Mouse (Mus musculus) forebrain, embryonic 10.5 days (tissue): ENCODE data around the gene Snx4. TPM values are rescaled to one million over a fixed set of nuclear protein-coding genes. Genes with fewer than 3 reads are reported as not detected.

Experiments
- DNase-seq: peaks from one replicate; pipeline ENCODE4 v3.0.0-alpha.2; 2017; ENCODE audit warnings: low spot score; ENCODE audit errors: extremely low spot score
- H3K27ac ChIP-seq: fragments of 300-500 bp; sonication (generic); 2 replicates; pipeline ENCODE4 v1.5.1; 2016; ENCODE audit warnings: mild to moderate bottlenecking
- H3K27me3 ChIP-seq: fragments of 300-500 bp; sonication (generic); 2 replicates; pipeline ENCODE4 v1.6.1; 2016; ENCODE audit warnings: mild to moderate bottlenecking; ENCODE audit not compliant: poor library complexity, severe bottlenecking
- H3K36me3 ChIP-seq: fragments of 300-500 bp; sonication (generic); replicated peaks from 2 replicates; pipeline ENCODE4 v1.6.1; 2016; ENCODE audit warnings: mild to moderate bottlenecking, moderate library complexity
- H3K4me1 ChIP-seq: fragments of 300-500 bp; sonication (generic); 2 replicates; pipeline ENCODE4 v1.6.1; 2016
- H3K4me3 ChIP-seq: fragments of 300-500 bp; sonication (generic); 2 replicates; pipeline ENCODE4 v1.5.1; 2016; ENCODE audit warnings: mild to moderate bottlenecking, moderate library complexity
- H3K9me3 ChIP-seq: fragments of 300-500 bp; sonication (generic); 2 replicates; pipeline ENCODE4 v1.6.1; 2016; ENCODE audit warnings: mild to moderate bottlenecking, moderate library complexity
- whole genome bisulfite sequencing: fragments of 180-500 bp; shearing (Covaris S2); methylation state at CpG from one replicate; pipeline ENCODE4 v1.1.7; 2016; 5-methylcytosine and 5-hydroxymethylcytosine counted together
- polyA plus RNA-seq: library from polyadenylated mRNA; unstranded; fragments of >200 nt; fragmentation: Nextera tagmentation; extraction: Ambion mirVana; gene quantifications from 2 replicates; pipeline ENCODE4 v1.2.1, GENCODE M21; 2016

Gene Snx4
- polyA plus RNA-seq, 1 experiment from 2014 or later: 69.9 TPM

DNA sequence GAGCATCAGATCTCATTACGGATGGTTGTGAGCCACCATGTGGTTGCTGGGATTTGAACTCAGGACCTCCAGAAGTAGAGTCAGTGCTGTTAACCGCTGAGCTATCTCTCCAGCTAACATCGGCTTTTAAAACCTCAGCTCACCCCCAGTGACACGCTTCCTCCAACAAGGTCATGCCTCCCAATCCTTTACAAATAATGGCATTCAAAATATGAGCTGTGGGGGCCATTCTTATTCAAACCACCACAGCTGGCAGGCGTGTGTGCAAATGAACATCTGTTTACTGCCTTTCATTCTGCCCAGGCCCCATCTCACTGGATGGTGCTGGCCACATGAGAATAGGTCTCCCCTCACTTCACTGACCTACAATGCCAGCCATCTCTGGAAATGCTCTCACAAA, 4.7 kb upstream of the Snx4 start:
- H3K36me3 ChIP-seq: peaks cover 44% of the 10 kb centered on the region
- 89% methylated on average over 5 of the region's 5 CpGs for WGBS
- no peak for DNase-seq
- no peaks in the 10 kb centered on the region for H3K27me3 ChIP-seq
- H3K9me3 ChIP-seq: no peaks in the 10 kb centered on the region
- H3K4me3 ChIP-seq: no peak overlapping the region
- peaks cover 8% of the 10 kb centered on the region for H3K4me1 ChIP-seq
- H3K27ac ChIP-seq: no peak overlapping the region

DNA sequence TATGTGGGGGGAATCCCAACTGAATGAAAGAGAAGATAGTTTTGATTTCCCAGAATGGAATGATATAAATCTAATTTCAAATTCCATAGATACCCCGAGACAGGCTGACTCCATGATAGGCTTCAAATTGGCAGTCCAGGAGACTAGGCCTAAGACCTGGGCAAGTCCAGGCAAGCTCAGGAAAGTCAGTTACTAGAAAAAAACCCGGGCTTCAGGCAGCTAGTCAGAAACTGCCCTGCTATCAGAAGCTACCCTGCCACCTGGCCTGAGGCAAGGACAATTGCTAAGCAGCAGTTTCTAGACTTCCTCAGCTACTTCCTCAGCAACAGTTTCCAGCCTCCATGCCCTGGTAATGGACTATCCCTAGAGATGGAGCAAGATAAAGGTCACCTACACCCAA, 4.2 kb upstream of the Snx4 start:
- Histone ChIP-seq H3K4me3 (no peak overlapping the region), H3K36me3 (peaks cover 39% of the 10 kb centered on the region), H3K27me3 (no peaks in the 10 kb centered on the region), H3K27ac (no peak overlapping the region), H3K9me3 (no peaks in the 10 kb centered on the region), H3K4me1 (peaks cover 13% of the 10 kb centered on the region)
- DNase-seq: no peak
- WGBS: 84% methylated on average over 2 of the region's 2 CpGs

DNA sequence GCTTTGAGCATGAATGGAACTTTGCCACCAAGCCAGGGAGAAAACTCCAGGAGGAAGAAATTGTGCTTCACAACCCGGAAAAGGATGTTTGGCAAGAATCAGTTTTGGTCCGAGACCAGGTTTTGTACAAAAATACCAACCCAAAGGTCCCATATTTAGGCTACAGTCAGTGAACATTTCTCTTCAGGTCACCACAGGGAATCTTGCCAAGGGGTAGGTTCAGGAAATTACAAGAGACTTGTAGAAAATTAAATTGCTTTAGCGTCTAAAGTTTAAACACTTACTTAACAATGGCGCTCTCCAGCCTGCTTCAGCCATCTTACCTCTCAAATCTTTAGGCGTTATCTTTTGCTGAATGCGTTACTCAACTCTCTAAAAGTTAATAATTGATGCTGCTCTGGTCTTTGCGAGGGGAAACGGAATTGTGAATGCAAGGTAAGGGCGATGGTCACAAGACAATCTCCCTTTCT, 556 bp upstream of the Snx4 start:
- peaks cover 15% of the 10 kb centered on the region for H3K36me3 ChIP-seq
- H3K4me3 ChIP-seq: peak overlapping the region; percentile 99
- peaks cover 20% of the 10 kb centered on the region for H3K4me1 ChIP-seq
- H3K9me3 ChIP-seq: no peaks in the 10 kb centered on the region
- no peak for DNase-seq
- H3K27ac ChIP-seq: peak overlapping the region; percentile 92
- H3K27me3 ChIP-seq: no peaks in the 10 kb centered on the region
- 30% methylated on average over 9 of the region's 9 CpGs for WGBS

DNA sequence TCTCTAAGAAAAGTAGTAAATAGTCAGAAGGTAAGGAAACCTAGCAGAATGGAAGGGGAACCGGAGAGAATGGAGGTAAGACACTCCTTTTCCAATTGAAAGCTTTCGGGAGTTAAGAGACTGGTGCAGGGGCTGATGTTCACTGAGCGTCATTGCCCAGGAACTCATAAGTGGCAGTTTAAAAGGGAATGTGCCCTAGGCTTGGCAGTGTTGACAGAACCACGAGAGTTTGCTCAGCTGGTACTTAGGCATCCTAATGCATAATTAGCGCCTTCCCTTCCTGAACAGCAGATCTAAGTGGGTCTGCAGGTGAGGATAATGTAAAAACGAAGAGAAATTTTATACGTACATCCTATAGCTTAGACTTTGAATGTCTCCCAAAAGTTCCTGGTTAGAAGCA, 4.4 kb downstream of the Snx4 start:
- 92% methylated on average over 7 of the region's 7 CpGs for WGBS
- no peak for DNase-seq
- H3K4me1 ChIP-seq: peaks cover 17% of the 10 kb centered on the region
- no peak overlapping the region for H3K27ac ChIP-seq
- no peak overlapping the region for H3K4me3 ChIP-seq
- H3K36me3 ChIP-seq: peaks cover 11% of the 10 kb centered on the region
- H3K27me3 ChIP-seq: no peaks in the 10 kb centered on the region
- H3K9me3 ChIP-seq: no peaks in the 10 kb centered on the region

DNA sequence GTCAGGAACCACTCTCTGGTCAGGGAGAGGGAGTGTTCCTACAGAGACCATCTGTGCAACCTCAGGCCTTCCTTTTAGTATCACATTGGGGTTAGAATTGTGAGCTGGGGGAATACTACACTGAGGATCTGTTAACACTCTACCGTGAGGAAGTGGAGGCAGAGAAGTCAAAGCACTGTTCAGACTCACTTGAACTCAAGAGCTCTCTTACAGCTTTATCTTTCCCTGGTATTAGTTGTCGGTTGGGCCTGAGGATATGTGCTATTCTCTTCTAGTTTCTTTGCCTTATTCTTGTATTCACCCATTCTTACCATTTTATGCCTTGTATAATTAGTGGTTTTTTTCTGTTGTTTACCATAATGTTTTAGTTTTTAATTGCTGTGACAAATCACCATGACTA, 7.3 kb downstream of the Snx4 start:
- Histone ChIP-seq H3K27me3 (no peaks in the 10 kb centered on the region), H3K4me1 (no peaks in the 10 kb centered on the region), H3K4me3 (no peak overlapping the region), H3K27ac (no peak overlapping the region), H3K36me3 (peaks cover 10% of the 10 kb centered on the region), H3K9me3 (no peaks in the 10 kb centered on the region)
- no peak for DNase-seq
- 93% methylated on average over 2 of the region's 2 CpGs for WGBS

DNA sequence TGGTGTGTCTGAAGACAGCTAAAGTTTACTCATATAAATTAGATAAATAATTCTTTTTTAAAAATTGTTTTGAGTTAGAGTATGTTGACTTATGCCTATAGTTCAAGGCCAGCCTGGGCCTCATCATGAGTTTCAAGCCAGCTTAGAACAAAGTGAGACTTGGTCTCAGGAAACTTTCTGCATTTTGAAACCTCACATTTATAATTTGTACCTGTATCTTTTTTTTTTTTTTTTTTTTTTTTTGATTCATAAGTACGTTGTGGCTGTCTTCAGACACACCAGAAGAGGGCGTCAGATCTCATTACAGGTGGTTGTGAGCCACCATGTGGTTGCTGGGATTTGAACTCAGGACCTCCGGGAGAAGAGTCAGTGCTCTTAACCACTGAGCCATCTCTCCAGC, 8.6 kb downstream of the Snx4 start:
- Histone ChIP-seq H3K9me3 (no peaks in the 10 kb centered on the region), H3K27ac (no peak overlapping the region), H3K27me3 (no peaks in the 10 kb centered on the region), H3K36me3 (peaks cover 23% of the 10 kb centered on the region), H3K4me1 (no peaks in the 10 kb centered on the region), H3K4me3 (no peak overlapping the region)
- DNase-seq: no peak
- WGBS: 88% methylated on average over 3 of the region's 3 CpGs

DNA sequence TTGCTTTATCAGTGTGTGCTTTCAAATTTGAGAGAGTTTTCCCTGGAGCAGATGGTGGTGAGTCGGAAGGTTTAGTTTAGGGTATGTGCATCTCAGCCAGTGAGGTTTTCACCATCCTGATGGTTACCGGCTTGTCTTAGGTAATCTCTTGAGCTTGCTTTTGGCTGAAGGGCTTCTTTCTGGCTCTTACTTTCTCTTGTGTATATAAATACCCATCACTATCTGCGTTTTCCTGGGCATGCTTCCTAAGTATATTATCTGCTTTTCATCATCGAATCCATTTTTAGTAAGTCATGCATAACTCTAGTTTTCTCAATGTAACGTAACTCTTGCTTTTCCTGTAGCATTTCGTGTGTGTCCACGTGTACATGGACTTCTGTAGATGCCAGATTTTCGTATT, 9.6 kb downstream of the Snx4 start:
- H3K4me3 ChIP-seq: no peak overlapping the region
- no peaks in the 10 kb centered on the region for H3K27me3 ChIP-seq
- 88% methylated on average over 8 of the region's 8 CpGs for WGBS
- H3K4me1 ChIP-seq: no peaks in the 10 kb centered on the region
- H3K27ac ChIP-seq: no peak overlapping the region
- peaks cover 33% of the 10 kb centered on the region for H3K36me3 ChIP-seq
- no peak for DNase-seq
- no peaks in the 10 kb centered on the region for H3K9me3 ChIP-seq

DNA sequence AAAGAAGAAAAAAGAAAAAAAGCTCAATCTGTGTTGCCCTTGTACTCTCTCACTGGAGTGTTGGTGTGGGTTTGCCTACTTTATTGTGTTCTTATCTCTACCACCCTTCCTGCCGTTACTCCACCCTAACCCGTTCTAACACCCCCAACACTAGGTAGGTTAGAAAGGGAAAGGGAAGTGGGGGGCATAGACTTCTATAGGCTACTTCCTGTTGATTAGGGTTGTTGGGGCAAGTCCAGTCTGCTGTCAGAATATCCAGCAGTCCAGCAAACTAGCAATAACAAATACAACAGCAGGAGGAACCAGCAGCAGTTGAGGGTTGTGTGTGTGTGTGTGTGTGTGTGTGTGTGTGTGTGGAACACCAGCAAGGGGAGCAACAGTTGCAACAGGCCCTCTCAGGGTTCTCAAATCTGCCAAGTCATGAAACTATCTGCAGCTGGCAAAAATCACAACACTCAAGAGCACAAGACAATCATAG, 10.4 kb downstream of the Snx4 start:
- no peaks in the 10 kb centered on the region for H3K9me3 ChIP-seq
- 87% methylated on average over 2 of the region's 2 CpGs for WGBS
- no peaks in the 10 kb centered on the region for H3K27me3 ChIP-seq
- H3K4me1 ChIP-seq: no peaks in the 10 kb centered on the region
- no peak for DNase-seq
- H3K36me3 ChIP-seq: peaks cover 41% of the 10 kb centered on the region
- H3K27ac ChIP-seq: no peak overlapping the region
- no peak overlapping the region for H3K4me3 ChIP-seq

DNA sequence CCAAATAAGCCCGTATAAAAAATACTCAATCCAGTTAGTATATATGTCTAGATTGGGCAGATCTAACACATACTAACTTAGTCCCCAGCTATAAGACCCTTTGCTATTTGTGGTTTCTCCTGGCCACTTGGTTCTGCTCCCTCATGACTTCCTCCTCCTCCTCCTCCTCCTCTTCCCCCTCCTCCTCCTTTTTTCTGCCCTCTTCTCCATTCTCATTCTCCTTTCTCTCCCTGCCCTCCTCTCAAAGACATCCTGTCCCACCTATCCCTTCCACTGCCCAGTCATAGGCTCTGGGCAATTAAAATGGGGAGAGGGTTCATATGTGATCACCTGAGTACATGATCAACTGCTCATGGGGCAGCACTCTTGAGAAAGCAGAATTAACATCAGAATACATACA, 10.9 kb downstream of the Snx4 start:
- Histone ChIP-seq H3K9me3 (no peaks in the 10 kb centered on the region), H3K4me1 (no peaks in the 10 kb centered on the region), H3K27ac (no peak overlapping the region), H3K27me3 (no peaks in the 10 kb centered on the region), H3K4me3 (no peak overlapping the region), H3K36me3 (peaks cover 45% of the 10 kb centered on the region)
- 88% methylated on average over 1 of the region's 1 CpGs for WGBS
- DNase-seq: no peak

DNA sequence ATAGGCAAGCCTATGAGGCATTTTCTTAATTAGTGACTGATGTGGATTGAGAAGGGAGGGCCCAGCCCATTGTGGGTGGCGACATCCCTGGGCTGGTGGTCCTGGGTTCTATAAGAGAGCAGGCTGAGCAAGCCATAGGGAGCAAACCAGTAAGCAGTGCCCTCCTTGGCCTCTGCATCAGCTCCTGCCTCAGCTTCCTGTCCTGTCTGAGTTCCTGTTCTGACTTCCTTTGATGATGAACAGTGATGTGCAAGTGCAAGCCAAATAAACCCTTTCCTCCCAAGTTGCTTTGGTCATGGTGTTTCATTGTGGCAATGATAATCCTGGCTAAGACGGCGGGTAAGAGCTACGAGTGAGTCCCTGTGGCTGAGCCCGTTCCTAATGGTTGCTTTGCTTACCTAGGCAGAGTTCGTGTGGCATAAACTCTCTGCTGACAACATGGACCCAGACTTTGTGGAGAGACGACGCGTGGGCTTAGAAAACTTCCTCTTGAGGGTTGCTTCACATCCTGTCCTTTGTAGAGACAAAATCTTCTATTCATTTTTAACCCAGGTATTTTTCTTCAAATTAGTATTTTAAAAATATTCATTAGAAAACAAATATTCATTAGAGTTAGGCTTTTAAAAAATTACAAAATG, 16.5 kb downstream of the Snx4 start:
- Histone ChIP-seq H3K9me3 (no peaks in the 10 kb centered on the region), H3K36me3 (peaks cover 89% of the 10 kb centered on the region), H3K27me3 (no peaks in the 10 kb centered on the region), H3K4me3 (no peak overlapping the region), H3K4me1 (no peaks in the 10 kb centered on the region), H3K27ac (no peak overlapping the region)
- WGBS: 94% methylated on average over 9 of the region's 9 CpGs
- DNase-seq: no peak

DNA sequence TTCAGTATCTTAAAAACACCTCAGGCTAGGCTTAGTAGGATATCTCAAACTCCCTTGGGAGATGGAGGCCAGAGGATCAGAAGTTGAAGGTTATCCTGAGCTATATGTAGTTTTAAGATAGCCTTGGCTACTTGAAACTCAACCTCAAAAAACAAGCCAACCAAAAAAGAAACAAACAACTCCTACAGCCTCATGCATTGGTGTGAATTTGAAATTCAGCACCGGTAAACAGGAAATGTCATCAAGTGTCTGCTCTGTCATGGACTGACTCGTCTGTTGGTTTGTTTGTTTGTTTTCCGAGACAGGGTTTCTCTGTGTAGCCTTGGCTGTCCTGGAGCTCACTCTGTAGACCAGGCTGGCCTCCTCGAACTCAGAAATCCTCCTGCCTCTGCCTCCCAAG, 20.6 kb downstream of the Snx4 start:
- Histone ChIP-seq H3K27me3 (no peaks in the 10 kb centered on the region), H3K4me3 (no peak overlapping the region), H3K27ac (no peak overlapping the region), H3K9me3 (no peaks in the 10 kb centered on the region), H3K4me1 (no peaks in the 10 kb centered on the region), H3K36me3 (peaks cover 84% of the 10 kb centered on the region)
- WGBS: 96% methylated on average over 4 of the region's 4 CpGs
- no peak for DNase-seq

DNA sequence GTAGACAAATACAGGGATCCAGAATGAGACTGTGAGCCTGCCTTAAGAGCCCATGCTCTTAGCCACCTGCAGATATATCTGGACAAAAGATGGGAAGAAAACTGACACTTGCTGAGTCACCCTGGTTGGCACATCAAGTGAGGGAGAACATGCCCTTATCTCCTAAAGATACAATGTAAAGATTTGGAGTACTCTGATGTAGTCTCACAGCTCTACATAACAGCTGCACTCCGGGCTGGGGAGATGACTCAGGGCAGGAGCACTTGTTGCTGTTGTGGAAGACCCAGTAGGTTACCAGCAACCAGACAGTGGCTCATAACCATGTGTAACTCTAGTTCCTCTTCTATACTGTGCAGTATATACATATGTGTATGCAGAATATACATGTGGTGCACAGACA, 31.8 kb downstream of the Snx4 start:
- peaks cover 79% of the 10 kb centered on the region for H3K36me3 ChIP-seq
- H3K27me3 ChIP-seq: no peaks in the 10 kb centered on the region
- WGBS: 88% methylated on average over 1 of the region's 1 CpGs
- no peak for DNase-seq
- no peaks in the 10 kb centered on the region for H3K4me1 ChIP-seq
- H3K9me3 ChIP-seq: no peaks in the 10 kb centered on the region
- H3K27ac ChIP-seq: no peak overlapping the region
- H3K4me3 ChIP-seq: no peak overlapping the region

DNA sequence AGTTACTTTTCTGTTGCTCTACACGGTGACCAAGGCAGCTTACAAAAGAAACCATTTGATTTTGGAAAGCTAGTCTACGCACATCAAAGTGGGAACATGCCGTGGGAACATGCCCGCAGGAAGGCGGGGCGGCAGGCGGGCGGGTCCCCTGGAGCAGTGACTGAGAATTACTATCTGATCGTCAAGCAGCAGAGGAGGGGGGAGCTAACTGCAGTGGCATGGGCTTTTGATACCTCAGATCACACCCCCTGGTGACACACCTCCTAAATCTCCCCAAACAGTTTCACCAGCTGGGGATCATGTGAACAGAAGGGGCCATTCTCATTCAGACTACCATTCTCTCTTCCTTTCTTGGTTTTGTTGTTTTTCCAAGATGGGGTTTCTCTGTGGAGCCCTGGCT, 37.3 kb downstream of the Snx4 start:
- peaks cover 91% of the 10 kb centered on the region for H3K36me3 ChIP-seq
- H3K27ac ChIP-seq: no peak overlapping the region
- peaks cover 12% of the 10 kb centered on the region for H3K9me3 ChIP-seq
- no peak for DNase-seq
- H3K4me3 ChIP-seq: no peak overlapping the region
- H3K4me1 ChIP-seq: no peaks in the 10 kb centered on the region
- 91% methylated on average over 9 of the region's 9 CpGs for WGBS
- no peaks in the 10 kb centered on the region for H3K27me3 ChIP-seq

DNA sequence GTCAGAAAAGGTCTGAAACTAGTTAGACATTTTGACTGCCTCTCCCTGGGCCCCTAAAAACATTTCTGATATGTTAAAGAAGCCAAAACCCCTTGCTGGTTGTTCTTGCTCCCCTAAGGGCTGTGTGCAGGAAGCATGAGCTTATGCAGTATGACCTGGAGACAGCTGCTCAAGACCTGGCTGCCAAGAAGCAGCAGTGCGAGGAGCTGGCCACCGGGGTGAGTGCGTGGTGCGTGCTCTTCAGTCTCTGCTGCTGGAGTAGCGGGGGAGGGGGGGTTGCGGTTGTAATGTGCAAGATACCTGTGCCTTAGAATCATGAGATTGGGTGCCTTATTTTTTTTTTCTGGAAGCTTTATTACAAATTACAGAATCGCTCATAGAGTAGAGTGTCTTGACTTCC, 38.7 kb downstream of the Snx4 start:
- no peak overlapping the region for H3K27ac ChIP-seq
- H3K27me3 ChIP-seq: no peaks in the 10 kb centered on the region
- no peaks in the 10 kb centered on the region for H3K4me1 ChIP-seq
- peaks cover 12% of the 10 kb centered on the region for H3K9me3 ChIP-seq
- peaks cover 97% of the 10 kb centered on the region for H3K36me3 ChIP-seq
- 92% methylated on average over 7 of the region's 7 CpGs for WGBS
- no peak overlapping the region for H3K4me3 ChIP-seq
- no peak for DNase-seq
